Mouse (Mus musculus): Measurements from ENCODE around the gene Rcvrn.

DNA sequence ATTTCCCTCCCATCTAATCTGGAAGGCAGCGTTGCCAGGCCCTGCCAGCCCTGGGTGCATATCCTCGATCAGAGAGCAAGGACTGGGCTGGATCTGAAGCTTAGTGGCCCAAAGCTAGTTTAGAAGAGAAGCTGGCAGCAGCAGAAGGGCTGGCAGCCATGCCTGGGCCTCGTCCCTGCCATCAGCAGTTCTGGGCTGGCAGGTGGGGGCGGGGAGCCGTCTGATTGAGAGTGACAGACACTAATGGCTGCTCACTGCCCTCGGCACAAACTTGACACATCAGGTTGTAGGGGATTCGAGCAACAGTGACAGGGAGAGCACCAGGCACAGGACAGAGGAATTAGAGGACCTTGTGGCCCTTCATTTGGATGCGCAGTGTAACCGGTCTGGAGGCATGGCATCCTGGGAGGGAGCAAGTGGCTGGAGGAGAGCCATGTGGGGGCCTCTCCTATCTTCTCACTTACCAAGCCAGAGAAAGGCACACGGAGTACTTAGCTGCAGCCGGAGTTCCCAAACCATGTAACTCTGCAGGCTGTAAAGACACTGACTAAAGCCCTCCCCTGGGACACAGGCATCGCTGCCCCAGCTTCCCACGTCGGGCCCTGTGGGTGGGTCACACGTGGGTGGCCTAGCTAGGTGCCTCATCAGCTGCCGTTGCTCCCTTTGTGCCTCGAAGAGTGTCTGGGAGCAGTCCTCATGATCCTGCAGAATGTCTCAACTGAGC is 39.7 kb upstream of the Rcvrn start:
- TF ChIP-seq CTCF (conservative IDR thresholded peaks at IDR 0.05; ENCODE audit: low read length) = no peak
- no peak for TF ChIP-seq POU5F1 (IDR thresholded peaks at IDR 0.05; ENCODE audit: borderline replicate concordance, low read length)
- TF ChIP-seq NANOG (IDR thresholded peaks at IDR 0.05; ENCODE audit: borderline replicate concordance, low read length) = no peak

Data from E14TG2a.4 (cell line).